Mouse (Mus musculus): ENCODE data around the gene Kctd11. TPM values are rescaled to one million over a fixed set of nuclear protein-coding genes. Genes with fewer than 3 reads are reported as not detected.

The Kctd11 gene
- polyA plus RNA-seq, 1 experiment from 2014 or later = 15.1 TPM

DNA sequence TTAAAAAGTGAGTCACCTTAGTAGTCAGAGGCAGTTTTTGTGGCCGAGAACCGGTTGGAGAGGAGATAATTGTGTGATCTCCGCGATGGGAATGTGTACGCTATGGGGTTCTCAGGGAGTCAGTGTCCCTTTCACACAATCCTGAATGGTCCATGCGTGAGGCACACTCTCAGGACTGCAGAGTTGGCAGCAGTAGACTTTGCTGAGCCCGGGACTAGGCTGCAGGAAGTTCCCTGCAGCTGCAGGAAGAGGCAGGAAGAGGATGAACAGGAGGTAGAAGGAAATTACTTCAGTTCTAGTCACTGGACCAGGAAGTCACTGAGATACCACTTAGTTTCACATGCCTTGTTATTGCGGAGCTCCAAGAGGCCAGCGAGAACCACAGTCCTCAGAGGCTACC lies 32.1 kb downstream of the Kctd11 start:
- H3K36me3 ChIP-seq (ENCODE audit: control insufficient read depth, insufficient read depth, low read length) = 0 out of 2 replicates have a peak, but pooled peaks cover 9% of the 10 kb centered on the region
- no peak overlapping the region for H3K9ac ChIP-seq (ENCODE audit: low read length)
- H3K9me3 ChIP-seq (replicated peaks; ENCODE audit: control insufficient read depth, low read length) = no peaks in the 10 kb centered on the region
- no peak overlapping the region for H3K4me3 ChIP-seq (replicated peaks; ENCODE audit: low read length)
- ATAC-seq (ENCODE audit: insufficient read depth, low FRiP score) = no peak
- H3K4me2 ChIP-seq (ENCODE audit: low read depth, low read length) = no peak overlapping the region
- peak overlapping the region; percentile 36; the same call in 1 of the 2 replicates for H3K27ac ChIP-seq (ENCODE audit: low read length)
- WGBS = 79% methylated on average over 9 of the region's 9 CpGs
- H3K27me3 ChIP-seq (ENCODE audit: control insufficient read depth, insufficient read depth, low read length) = no peaks in the 10 kb centered on the region
- H3K4me1 ChIP-seq (ENCODE audit: control insufficient read depth, insufficient read depth, low read length) = peaks cover 16% of the 10 kb centered on the region

DNA sequence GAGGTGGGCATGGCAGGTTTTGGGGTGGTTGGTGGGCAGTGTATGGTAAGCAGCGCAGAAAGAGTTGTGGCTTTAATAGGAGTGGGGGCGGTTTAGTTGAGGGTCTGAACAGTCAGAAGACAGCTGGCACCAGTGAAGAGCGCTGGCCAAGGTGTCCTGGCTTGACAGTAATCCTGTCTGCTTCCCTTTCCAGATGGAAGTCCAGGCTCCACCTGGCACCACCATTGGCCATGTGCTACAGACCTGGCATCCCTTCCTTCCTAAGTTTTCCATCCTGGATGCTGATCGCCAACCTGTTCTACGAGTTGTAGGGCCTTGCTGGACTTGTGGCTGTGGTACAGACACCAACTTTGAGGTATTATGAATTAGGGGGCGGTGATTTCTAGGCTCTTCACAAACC lies 33.2 kb downstream of the Kctd11 start:
- 0 out of 2 replicates have a peak, but pooled peaks cover 9% of the 10 kb centered on the region for H3K36me3 ChIP-seq (ENCODE audit: control insufficient read depth, insufficient read depth, low read length)
- peaks cover 16% of the 10 kb centered on the region for H3K4me1 ChIP-seq (ENCODE audit: control insufficient read depth, insufficient read depth, low read length)
- H3K27me3 ChIP-seq (ENCODE audit: control insufficient read depth, insufficient read depth, low read length) = no peaks in the 10 kb centered on the region
- H3K9ac ChIP-seq (ENCODE audit: low read length) = no peak overlapping the region; the same call in 1 of the 2 replicates
- ATAC-seq (ENCODE audit: insufficient read depth, low FRiP score) = no peak
- H3K4me3 ChIP-seq (replicated peaks; ENCODE audit: low read length) = peak overlapping the region; percentile 64; the same call in 1 of the 2 replicates
- no peak overlapping the region for H3K27ac ChIP-seq (ENCODE audit: low read length)
- no peaks in the 10 kb centered on the region for H3K9me3 ChIP-seq (replicated peaks; ENCODE audit: control insufficient read depth, low read length)
- H3K4me2 ChIP-seq (ENCODE audit: low read depth, low read length) = peak overlapping the region; percentile 84
- 90% methylated on average over 6 of the region's 6 CpGs for WGBS

DNA sequence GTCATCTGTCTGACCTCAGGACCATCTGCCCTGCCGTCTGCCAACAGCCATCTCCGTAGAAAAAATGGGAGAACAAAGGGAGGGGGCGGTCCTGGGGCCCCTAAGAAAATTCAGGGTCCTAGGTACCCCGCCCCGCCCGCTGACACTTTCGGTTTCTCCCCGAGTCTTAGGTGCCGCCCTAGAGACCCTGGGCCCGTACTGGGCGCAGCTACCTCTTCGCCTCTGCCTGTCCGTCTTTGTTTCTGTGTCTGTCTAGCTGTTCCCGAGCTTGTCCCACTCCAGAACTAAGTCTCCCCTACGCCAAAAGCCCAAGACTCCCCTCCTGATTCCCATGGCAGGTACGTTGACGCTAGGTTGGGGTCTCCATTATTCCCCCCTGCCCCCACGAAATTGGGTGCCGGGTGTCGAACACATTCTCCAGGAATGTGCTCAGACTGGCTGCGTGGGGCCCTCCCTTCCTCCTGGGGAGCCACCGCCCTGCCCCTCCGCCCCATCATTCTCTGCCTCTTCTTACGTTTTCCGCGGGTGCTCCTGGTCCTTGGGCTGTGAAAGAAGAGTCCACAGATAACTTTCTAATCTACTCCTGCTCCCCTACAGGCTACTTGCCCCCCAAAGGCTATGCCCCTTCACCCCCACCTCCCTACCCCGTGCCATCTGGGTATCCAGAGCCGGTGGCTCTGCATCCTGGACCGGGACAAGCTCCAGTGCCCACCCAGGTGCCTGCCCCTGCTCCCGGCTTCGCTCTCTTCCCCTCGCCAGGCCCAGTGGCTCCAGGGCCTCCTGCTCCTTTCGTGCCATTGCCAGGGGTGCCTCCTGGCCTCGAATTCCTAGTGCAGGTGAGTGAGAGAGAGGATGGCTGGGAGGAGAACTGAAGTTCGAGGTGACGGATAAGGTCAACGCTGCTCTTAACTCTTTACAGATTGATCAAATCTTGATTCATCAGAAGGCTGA lies 34.2 kb downstream of the Kctd11 start:
- peak overlapping the region; percentile 95 for H3K27ac ChIP-seq (ENCODE audit: low read length)
- peak overlapping the region; percentile 84 for H3K4me2 ChIP-seq (ENCODE audit: low read depth, low read length)
- no peaks in the 10 kb centered on the region for H3K9me3 ChIP-seq (replicated peaks; ENCODE audit: control insufficient read depth, low read length)
- H3K4me3 ChIP-seq (replicated peaks; ENCODE audit: low read length) = peak overlapping the region; percentile 64
- H3K27me3 ChIP-seq (ENCODE audit: control insufficient read depth, insufficient read depth, low read length) = no peaks in the 10 kb centered on the region
- H3K9ac ChIP-seq (ENCODE audit: low read length) = peak overlapping the region; percentile 83
- 0 out of 2 replicates have a peak, but pooled peaks cover 9% of the 10 kb centered on the region for H3K36me3 ChIP-seq (ENCODE audit: control insufficient read depth, insufficient read depth, low read length)
- WGBS = 8% methylated on average over 37 of the region's 37 CpGs
- ATAC-seq (ENCODE audit: insufficient read depth, low FRiP score) = peak; percentile 63
- peaks cover 16% of the 10 kb centered on the region for H3K4me1 ChIP-seq (ENCODE audit: control insufficient read depth, insufficient read depth, low read length)

DNA sequence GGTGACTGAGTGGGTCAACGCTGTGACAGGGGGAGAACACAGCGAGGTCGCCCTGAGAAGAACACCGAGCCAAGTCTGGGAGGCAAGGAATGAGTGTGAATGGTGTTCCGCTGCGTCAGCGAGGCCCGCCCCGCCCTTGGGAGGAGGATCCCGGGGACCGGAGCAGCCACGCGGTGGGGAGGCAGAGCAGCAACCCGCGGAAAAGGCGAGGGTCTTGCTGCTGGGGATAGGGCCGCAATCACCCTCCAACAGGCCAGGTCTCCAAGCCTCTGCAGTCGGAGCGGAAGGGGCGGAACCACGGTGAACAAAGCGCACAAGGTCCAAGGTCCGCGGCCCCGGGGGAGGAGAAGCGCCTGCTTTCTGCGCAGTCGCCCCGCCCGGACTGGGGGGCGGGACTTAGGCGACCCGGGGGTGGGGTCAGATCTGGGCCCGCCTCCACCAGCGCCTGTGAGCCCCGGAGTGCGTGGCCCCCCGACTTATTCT lies 35.0 kb downstream of the Kctd11 start, which contains the start of gene Plscr3:
Gene Plscr3 (plus strand): TSS at position 179 of the 483 bp plus-strand sequence.
- no peaks in the 10 kb centered on the region for H3K27me3 ChIP-seq (ENCODE audit: control insufficient read depth, insufficient read depth, low read length)
- H3K9ac ChIP-seq (ENCODE audit: low read length) = peak within 1 kb of the TSS; percentile 83
- 0 out of 2 replicates have a peak, but pooled peaks cover 2% of the 10 kb centered on the region for H3K36me3 ChIP-seq (ENCODE audit: control insufficient read depth, insufficient read depth, low read length)
- peaks cover 16% of the 10 kb centered on the region for H3K4me1 ChIP-seq (ENCODE audit: control insufficient read depth, insufficient read depth, low read length)
- no peaks in the 10 kb centered on the region for H3K9me3 ChIP-seq (replicated peaks; ENCODE audit: control insufficient read depth, low read length)
- peak within 1 kb of the TSS; percentile 95 for H3K27ac ChIP-seq (ENCODE audit: low read length)
- peak within 1 kb of the TSS; percentile 64 for H3K4me3 ChIP-seq (replicated peaks; ENCODE audit: low read length)
- under 1% methylated on average over 38 of the region's 38 CpGs for WGBS
- ATAC-seq (ENCODE audit: insufficient read depth, low FRiP score) = peak; percentile 94
- H3K4me2 ChIP-seq (ENCODE audit: low read depth, low read length) = peak within 1 kb of the TSS; percentile 84

DNA sequence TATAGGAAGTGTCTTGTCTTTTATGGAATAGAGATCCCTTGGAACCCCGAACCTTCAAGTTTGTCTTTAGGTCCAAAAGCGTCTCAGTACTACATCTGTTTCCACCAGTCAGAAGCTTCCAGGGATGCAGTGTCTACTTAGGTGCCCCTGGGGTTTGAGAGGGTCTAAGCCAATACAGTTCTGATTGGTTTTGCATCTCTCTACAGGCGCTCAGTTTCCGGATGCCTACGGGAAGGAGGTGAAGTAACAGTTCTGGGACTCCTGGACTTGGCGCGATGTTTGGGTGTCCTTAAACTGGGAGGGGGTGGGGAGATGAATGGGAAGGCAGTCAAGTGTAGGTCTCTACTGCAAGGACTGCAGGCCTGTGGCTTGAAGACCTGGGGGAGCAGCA lies 42.5 kb downstream of the Kctd11 start:
- H3K9ac ChIP-seq (ENCODE audit: low read length) = peak overlapping the region; percentile 82
- peaks cover 29% of the 10 kb centered on the region for H3K4me1 ChIP-seq (ENCODE audit: control insufficient read depth, insufficient read depth, low read length)
- ATAC-seq (ENCODE audit: insufficient read depth, low FRiP score) = no peak
- no peaks in the 10 kb centered on the region for H3K36me3 ChIP-seq (ENCODE audit: control insufficient read depth, insufficient read depth, low read length)
- H3K9me3 ChIP-seq (replicated peaks; ENCODE audit: control insufficient read depth, low read length) = no peaks in the 10 kb centered on the region
- H3K27me3 ChIP-seq (ENCODE audit: control insufficient read depth, insufficient read depth, low read length) = no peaks in the 10 kb centered on the region
- peak overlapping the region; percentile 66 for H3K4me3 ChIP-seq (replicated peaks; ENCODE audit: low read length)
- under 1% methylated on average over 7 of the region's 7 CpGs for WGBS
- H3K27ac ChIP-seq (ENCODE audit: low read length) = peak overlapping the region; percentile 84
- H3K4me2 ChIP-seq (ENCODE audit: low read depth, low read length) = peak overlapping the region; percentile 89

DNA sequence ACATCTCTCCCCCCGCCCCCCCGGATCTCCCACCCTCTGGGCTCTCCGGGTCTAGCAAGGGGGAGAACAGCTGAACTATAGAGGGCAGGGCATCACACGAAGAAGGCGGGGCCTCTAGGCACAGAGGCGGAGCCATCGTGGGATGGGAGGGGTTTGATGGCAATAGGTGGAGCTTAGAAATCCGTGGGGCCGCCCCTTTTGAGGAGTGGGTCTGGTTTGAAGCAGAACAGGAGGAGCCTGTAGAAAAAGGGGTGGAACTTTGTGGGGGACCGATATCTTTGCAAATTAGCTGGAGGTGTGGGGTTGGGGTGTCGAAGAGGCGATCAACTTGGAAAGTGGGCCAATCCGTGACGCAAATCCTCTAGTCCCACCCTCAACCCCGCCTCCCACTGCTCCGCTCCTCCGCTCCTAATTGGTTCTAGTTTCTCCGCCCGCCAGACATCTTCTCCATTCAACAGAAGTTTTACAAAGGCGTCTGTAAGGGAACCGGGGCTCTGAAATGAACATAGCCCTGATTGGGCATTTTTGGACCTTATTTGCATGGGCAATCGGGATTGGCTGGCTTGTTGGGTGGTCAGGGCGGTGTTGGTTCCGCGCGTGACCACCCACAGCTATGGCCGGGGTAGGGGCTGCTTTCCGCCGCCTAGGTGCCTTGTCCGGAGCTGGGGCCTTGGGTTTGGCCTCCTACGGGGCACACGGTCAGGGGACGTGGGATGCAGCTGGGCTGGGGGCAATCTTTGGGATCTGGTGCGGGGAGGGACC lies 43.1 kb downstream of the Kctd11 start, which contains the start of gene Tmem256:
Gene Tmem256 (plus strand): TSS at position 563 of the 762 bp plus-strand sequence.
- no peaks in the 10 kb centered on the region for H3K9me3 ChIP-seq (replicated peaks; ENCODE audit: control insufficient read depth, low read length)
- H3K27me3 ChIP-seq (ENCODE audit: control insufficient read depth, insufficient read depth, low read length) = no peaks in the 10 kb centered on the region
- peak within 1 kb of the TSS; percentile 66 for H3K4me3 ChIP-seq (replicated peaks; ENCODE audit: low read length)
- peak within 1 kb of the TSS; percentile 89 for H3K4me2 ChIP-seq (ENCODE audit: low read depth, low read length)
- WGBS = under 1% methylated on average over 34 of the region's 34 CpGs
- H3K4me1 ChIP-seq (ENCODE audit: control insufficient read depth, insufficient read depth, low read length) = peaks cover 32% of the 10 kb centered on the region
- H3K9ac ChIP-seq (ENCODE audit: low read length) = peak within 1 kb of the TSS; percentile 86
- H3K36me3 ChIP-seq (ENCODE audit: control insufficient read depth, insufficient read depth, low read length) = no peaks in the 10 kb centered on the region
- peak within 1 kb of the TSS; percentile 84 for H3K27ac ChIP-seq (ENCODE audit: low read length)
- ATAC-seq (ENCODE audit: insufficient read depth, low FRiP score) = peak; percentile 89

DNA sequence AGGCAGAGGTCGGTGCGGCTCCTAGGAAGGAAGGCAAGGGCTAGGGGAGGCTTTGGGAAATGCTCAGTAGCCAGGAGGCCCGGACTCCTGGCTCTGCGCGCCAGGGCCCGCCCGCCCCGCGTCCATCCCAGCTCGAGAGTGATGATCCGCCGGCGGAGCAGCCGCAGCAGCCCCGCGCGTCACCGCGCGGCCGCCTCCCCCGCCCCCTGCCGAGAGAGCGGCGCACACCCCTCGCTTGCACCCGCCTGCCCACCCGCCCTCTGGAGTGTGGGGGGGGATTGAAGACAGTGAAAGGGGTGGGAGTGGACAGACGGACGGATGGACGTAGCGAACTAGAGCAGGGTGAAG lies 43.6 kb downstream of the Kctd11 start, which contains the start of gene Nlgn2:
Gene Nlgn2 (minus strand): TSS at position 181 of the 348 bp plus-strand sequence.
- H3K27me3 ChIP-seq (ENCODE audit: control insufficient read depth, insufficient read depth, low read length) = no peaks in the 10 kb centered on the region
- H3K27ac ChIP-seq (ENCODE audit: low read length) = peak within 1 kb of the TSS; percentile 84
- under 1% methylated on average over 30 of the region's 32 CpGs for WGBS
- H3K4me3 ChIP-seq (replicated peaks; ENCODE audit: low read length) = peak within 1 kb of the TSS; percentile 66
- H3K4me2 ChIP-seq (ENCODE audit: low read depth, low read length) = peak within 1 kb of the TSS; percentile 89
- H3K36me3 ChIP-seq (ENCODE audit: control insufficient read depth, insufficient read depth, low read length) = no peaks in the 10 kb centered on the region
- peak within 1 kb of the TSS; percentile 86 for H3K9ac ChIP-seq (ENCODE audit: low read length)
- no peak; the same call in 1 of the 2 replicates for ATAC-seq (ENCODE audit: insufficient read depth, low FRiP score)
- no peaks in the 10 kb centered on the region for H3K9me3 ChIP-seq (replicated peaks; ENCODE audit: control insufficient read depth, low read length)
- peaks cover 32% of the 10 kb centered on the region for H3K4me1 ChIP-seq (ENCODE audit: control insufficient read depth, insufficient read depth, low read length)

DNA sequence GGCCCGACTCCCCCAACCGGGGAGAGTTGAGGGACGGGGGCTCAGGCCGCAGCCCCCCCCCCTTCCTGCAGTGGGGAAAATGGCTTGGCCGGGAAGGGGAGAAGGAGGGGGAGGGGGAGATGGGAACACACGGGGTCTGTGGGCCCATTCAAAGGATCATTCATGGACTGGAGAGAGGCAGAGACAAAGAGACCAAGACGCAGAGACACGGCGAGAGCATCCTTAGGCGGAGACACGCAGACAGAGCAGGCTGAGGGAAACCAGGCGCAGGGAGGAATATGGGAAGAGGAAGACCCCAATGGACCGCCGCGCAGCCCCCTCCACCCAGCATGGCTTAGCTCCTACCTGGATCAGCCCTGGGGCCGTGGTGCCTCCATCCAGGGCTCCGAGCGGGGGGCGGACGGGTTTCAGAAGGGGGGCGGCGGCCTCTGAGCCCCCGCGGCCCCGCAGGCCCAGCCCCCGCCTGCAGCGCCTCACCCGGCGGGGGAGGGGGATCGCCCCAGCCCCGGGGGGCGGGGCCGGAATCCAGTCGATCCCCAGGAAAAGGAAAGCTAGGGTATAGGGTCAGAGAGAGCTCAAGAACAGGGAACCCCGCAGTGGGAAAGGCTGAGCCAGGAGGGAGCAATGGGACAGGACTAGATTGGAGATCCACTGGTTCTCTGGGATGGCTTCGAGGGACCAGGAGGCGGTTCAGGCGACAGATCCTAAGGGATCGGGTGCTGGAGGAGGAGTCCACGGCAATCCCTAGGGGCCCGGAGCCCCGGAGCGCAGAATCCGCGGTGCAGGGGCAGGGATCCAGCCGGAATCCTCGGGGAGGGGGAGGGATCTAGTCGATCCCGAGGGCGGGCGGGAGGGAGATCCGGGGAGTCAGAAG lies 44.3 kb downstream of the Kctd11 start:
- ATAC-seq (ENCODE audit: insufficient read depth, low FRiP score) = no peak
- Histone ChIP-seq H3K4me1 (ENCODE audit: control insufficient read depth, insufficient read depth, low read length) (peaks cover 32% of the 10 kb centered on the region), H3K27me3 (ENCODE audit: control insufficient read depth, insufficient read depth, low read length) (no peaks in the 10 kb centered on the region), H3K9ac (ENCODE audit: low read length) (peak overlapping the region; percentile 86), H3K9me3 (replicated peaks; ENCODE audit: control insufficient read depth, low read length) (no peaks in the 10 kb centered on the region), H3K27ac (ENCODE audit: low read length) (peak overlapping the region; percentile 83), H3K4me2 (ENCODE audit: low read depth, low read length) (peak overlapping the region; percentile 89), H3K36me3 (ENCODE audit: control insufficient read depth, insufficient read depth, low read length) (no peaks in the 10 kb centered on the region), H3K4me3 (replicated peaks; ENCODE audit: low read length) (peak overlapping the region; percentile 66)
- WGBS = 1% methylated on average over 51 of the region's 52 CpGs
